Mouse (Mus musculus) spleen, adult 2 months (tissue): Measurements from ENCODE around the gene Adcy6. TPM values are rescaled to one million over a fixed set of nuclear protein-coding genes. Genes with fewer than 3 reads are reported as not detected.

ENCODE experiments used
- DNase-seq, 2 experiments: peaks; one replicate each; pipeline versions ENCODE4 v3.0.0 to v3.0.0-alpha.2; 2012 to 2021; ENCODE audit warnings: low spot score in 2 of 2, low read depth in 1 of 2
- H3K27ac ChIP-seq: fragments of 200-500 bp; 2 replicates; pipeline ENCODE4 v1.5.1; 2012; ENCODE audit warnings: low read length, inconsistent platforms; ENCODE audit not compliant: insufficient read depth
- H3K27me3 ChIP-seq: fragments of 200-500 bp; 2 replicates; pipeline ENCODE4 v1.6.1; 2012; ENCODE audit warnings: mild to moderate bottlenecking, moderate library complexity, low read length, inconsistent platforms; ENCODE audit not compliant: control insufficient read depth, insufficient read depth
- H3K36me3 ChIP-seq: fragments of 200-500 bp; 2 replicates; pipeline ENCODE4 v1.6.1; 2012; ENCODE audit warnings: mild to moderate bottlenecking, low read length, inconsistent platforms; ENCODE audit not compliant: control insufficient read depth, insufficient read depth
- H3K4me1 ChIP-seq: fragments of 200-500 bp; 2 replicates; pipeline ENCODE4 v1.6.1; 2011; ENCODE audit warnings: inconsistent platforms; ENCODE audit not compliant: control insufficient read depth, insufficient read depth, insufficient read length
- H3K4me3 ChIP-seq: fragments of 200-500 bp; 2 replicates; pipeline ENCODE4 v1.5.1; 2011; ENCODE audit warnings: mild to moderate bottlenecking, inconsistent platforms; ENCODE audit not compliant: insufficient read depth, insufficient read length; ENCODE audit errors: extremely low read depth
- CTCF ChIP-seq: fragments of 200-500 bp; IDR thresholded peaks from 2 replicates; pipeline ENCODE4 v1.5.1; 2011; ENCODE audit warnings: mild to moderate bottlenecking, inconsistent platforms; ENCODE audit not compliant: insufficient read depth, insufficient read length, insufficient replicate concordance; ENCODE audit errors: extremely low read depth
- POLR2A ChIP-seq: fragments of 200-500 bp; IDR thresholded peaks from 2 replicates; pipeline ENCODE4 v1.6.1; 2011; ENCODE audit warnings: low read depth, low read length, inconsistent platforms
- whole genome bisulfite sequencing: fragments of 180-500 bp; shearing (Covaris S2); methylation state at CpG from one replicate; pipeline ENCODE4 v1.1.7; 2018; 5-methylcytosine and 5-hydroxymethylcytosine counted together
- polyA plus RNA-seq: library from polyadenylated mRNA; depleted of rRNA; stranded (reverse); fragments of >200 nt; gene quantifications from 2 replicates; pipeline ENCODE4 v1.2.3, GENCODE M21; 2012

Adcy6 gene
- polyA plus RNA-seq, 1 experiment: 23.2 TPM

- Histone ChIP-seq H3K36me3 (no peaks in the 10 kb centered on the region), H3K27me3 (peaks cover 10% of the 10 kb centered on the region), H3K4me1 (no peaks in the 10 kb centered on the region; the same call in 1 of the 2 replicates), H3K27ac (no peak overlapping the region), H3K4me3 (no peak overlapping the region)
- no peak for DNase-seq
- TF ChIP-seq POLR2A: no peak
- TF ChIP-seq CTCF: no peak
- WGBS: 95% methylated on average over 3 of the region's 3 CpGs
Measured at GRCm38 (mm10) chr15:98612229-98612628, 2.4 kb upstream of the Adcy6 start.

- DNase-seq: no peak
- Histone ChIP-seq H3K4me3 (peak overlapping the region; percentile 61; the same call in 1 of the 2 replicates), H3K36me3 (no peaks in the 10 kb centered on the region), H3K4me1 (no peaks in the 10 kb centered on the region; the same call in 1 of the 2 replicates), H3K27me3 (peaks cover 10% of the 10 kb centered on the region), H3K27ac (no peak overlapping the region)
- 15% methylated on average over 12 of the region's 12 CpGs for WGBS
- TF ChIP-seq POLR2A: no peak
- TF ChIP-seq CTCF: no peak
Measured at GRCm38 (mm10) chr15:98610131-98610633, 306 bp upstream of the Adcy6 start.

GRCm38 (mm10) chr15:98608784-98609250 is 1.1 kb downstream of the Adcy6 start:
- Histone ChIP-seq H3K27me3 (peaks cover 10% of the 10 kb centered on the region), H3K4me1 (no peaks in the 10 kb centered on the region; the same call in 1 of the 2 replicates), H3K4me3 (peak overlapping the region; percentile 61; the same call in 1 of the 2 replicates), H3K27ac (no peak overlapping the region), H3K36me3 (no peaks in the 10 kb centered on the region)
- no peak for TF ChIP-seq POLR2A
- no peak for TF ChIP-seq CTCF
- DNase-seq: no peak
- under 1% methylated on average over 14 of the region's 26 CpGs for WGBS

GRCm38 (mm10) chr15:98608058-98608783 is 1.7 kb downstream of the Adcy6 start:
- WGBS: 33% methylated on average over 10 of the region's 10 CpGs
- peak overlapping the region; percentile 61; the same call in 1 of the 2 replicates for H3K4me3 ChIP-seq
- H3K36me3 ChIP-seq: no peaks in the 10 kb centered on the region
- H3K27ac ChIP-seq: 0 out of 2 replicates have a peak overlapping the region, but pooled peaks have one; percentile 8
- TF ChIP-seq POLR2A: no peak
- TF ChIP-seq CTCF: no peak
- H3K27me3 ChIP-seq: peaks cover 10% of the 10 kb centered on the region
- H3K4me1 ChIP-seq: no peaks in the 10 kb centered on the region; the same call in 1 of the 2 replicates
- DNase-seq: no peak

GRCm38 (mm10) chr15:98607557-98607956 is 2.3 kb downstream of the Adcy6 start:
- H3K36me3 ChIP-seq: no peaks in the 10 kb centered on the region
- H3K4me3 ChIP-seq: no peak overlapping the region
- DNase-seq: no peak
- H3K27me3 ChIP-seq: peaks cover 10% of the 10 kb centered on the region
- H3K4me1 ChIP-seq: no peaks in the 10 kb centered on the region; the same call in 1 of the 2 replicates
- no peak overlapping the region for H3K27ac ChIP-seq
- TF ChIP-seq POLR2A (no peak), CTCF (no peak)
- 53% methylated on average over 4 of the region's 4 CpGs for WGBS

GRCm38 (mm10) chr15:98606739-98607138 is 3.1 kb downstream of the Adcy6 start:
- H3K4me3 ChIP-seq: no peak overlapping the region
- no peak overlapping the region; the same call in 1 of the 2 replicates for H3K27ac ChIP-seq
- 87% methylated on average over 9 of the region's 9 CpGs for WGBS
- no peaks in the 10 kb centered on the region; the same call in 1 of the 2 replicates for H3K4me1 ChIP-seq
- no peaks in the 10 kb centered on the region for H3K36me3 ChIP-seq
- H3K27me3 ChIP-seq: peaks cover 10% of the 10 kb centered on the region
- TF ChIP-seq POLR2A: no peak
- TF ChIP-seq CTCF: no peak
- DNase-seq: no peak

GRCm38 (mm10) chr15:98606051-98606536 is 3.8 kb downstream of the Adcy6 start:
- no peak for TF ChIP-seq POLR2A
- TF ChIP-seq CTCF: no peak
- Histone ChIP-seq H3K4me3 (no peak overlapping the region), H3K4me1 (no peaks in the 10 kb centered on the region; the same call in 1 of the 2 replicates), H3K27me3 (peaks cover 10% of the 10 kb centered on the region), H3K27ac (peak overlapping the region; percentile 17; the same call in 1 of the 2 replicates), H3K36me3 (no peaks in the 10 kb centered on the region)
- WGBS: 78% methylated on average over 12 of the region's 12 CpGs
- no peak for DNase-seq
